Mouse (Mus musculus) mesoderm, embryonic 11.5 days (tissue): ENCODE results near the gene Rab35.

Source experiments
- DNase-seq: peaks from one replicate; pipeline ENCODE4 v3.0.0-alpha.2; 2012; ENCODE audit warnings: low read depth, low spot score

Rab35 gene

GRCm38 (mm10) chr5:115649699-115650098, 18.0 kb downstream of the Rab35 start:
- no peak for DNase-seq

- DNase-seq: no peak
Measured at GRCm38 (mm10) chr5:115650885-115651284, 19.2 kb downstream of the Rab35 start.

GRCm38 (mm10) chr5:115651821-115652220, 20.1 kb downstream of the Rab35 start:
- DNase-seq: no peak

GRCm38 (mm10) chr5:115652681-115653575, 21.2 kb downstream of the Rab35 start:
- DNase-seq: peak; percentile 98

DNA sequence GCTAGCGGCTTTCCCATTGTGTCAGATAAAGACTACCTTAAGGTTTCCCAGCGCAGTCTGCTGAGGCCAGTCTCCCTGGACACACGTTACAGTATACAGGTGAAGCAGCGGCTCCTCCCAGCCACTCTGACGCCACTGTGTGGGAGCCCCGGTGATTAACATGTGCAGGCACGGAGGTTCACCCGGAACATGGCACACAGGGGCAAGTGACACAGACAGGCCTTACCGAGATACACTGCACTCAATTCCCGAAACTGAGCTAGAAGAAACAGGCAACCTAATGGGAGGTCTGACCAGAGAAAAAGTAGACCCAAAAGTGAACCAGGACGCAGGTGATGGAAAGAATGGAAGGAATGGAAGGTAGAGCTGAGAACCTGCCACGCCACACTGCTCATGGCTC, 22.1 kb downstream of the Rab35 start:
- DNase-seq: no peak

DNA sequence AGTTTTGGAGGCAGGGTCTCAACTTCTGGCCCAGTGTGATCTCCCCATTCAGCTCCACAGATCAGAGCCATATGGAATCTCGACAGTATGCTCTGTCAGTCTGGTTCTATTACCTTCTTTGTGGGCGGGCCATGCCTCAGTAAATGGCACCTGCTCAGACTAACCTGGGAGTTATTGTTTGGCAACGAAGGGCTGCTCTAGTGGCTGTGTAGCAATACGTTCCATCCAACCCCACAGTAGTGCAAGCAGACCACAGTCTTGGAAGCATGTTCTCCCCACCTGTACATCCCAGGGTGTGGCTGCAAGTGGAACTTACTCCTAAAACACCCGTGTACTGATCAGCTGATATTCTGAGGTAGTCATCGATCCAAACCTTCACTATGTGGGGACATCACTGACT, 25.0 kb downstream of the Rab35 start:
- DNase-seq: no peak

GRCm38 (mm10) chr5:115657234-115657633, 25.5 kb downstream of the Rab35 start:
- no peak for DNase-seq

GRCm38 (mm10) chr5:115658352-115658751, 26.6 kb downstream of the Rab35 start:
- no peak for DNase-seq

- no peak for DNase-seq
Measured at GRCm38 (mm10) chr5:115662658-115663057, 30.9 kb downstream of the Rab35 start.

- no peak for DNase-seq
Measured at GRCm38 (mm10) chr5:115666366-115667065, 34.8 kb downstream of the Rab35 start.

GRCm38 (mm10) chr5:115667210-115667609, 35.5 kb downstream of the Rab35 start:
- DNase-seq: no peak

GRCm38 (mm10) chr5:115667894-115668293, 36.2 kb downstream of the Rab35 start:
- DNase-seq: no peak

GRCm38 (mm10) chr5:115668986-115669385, 37.3 kb downstream of the Rab35 start:
- no peak for DNase-seq

DNA sequence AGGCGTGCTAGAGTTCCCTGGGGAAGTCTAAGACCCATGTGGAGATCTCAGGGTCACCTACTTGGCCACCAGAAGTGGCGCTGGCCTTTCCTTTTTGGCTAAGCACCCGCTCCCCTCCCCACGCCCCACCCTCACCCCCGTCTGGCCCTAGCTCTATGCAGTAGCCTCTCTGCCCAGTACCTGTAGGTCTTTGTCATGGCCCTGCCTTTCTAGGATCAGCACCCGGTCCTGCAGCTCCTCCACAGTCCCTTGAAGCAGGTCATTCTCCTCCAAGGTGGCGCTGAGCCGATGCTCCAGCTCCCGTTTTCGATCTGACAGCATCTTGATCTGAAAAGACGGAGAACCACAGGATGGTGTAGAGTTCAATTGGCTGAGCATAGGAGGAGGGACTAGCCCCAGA, 38.3 kb downstream of the Rab35 start:
- DNase-seq: no peak

- DNase-seq: no peak
Measured at GRCm38 (mm10) chr5:115670406-115670805, 38.7 kb downstream of the Rab35 start.

DNA sequence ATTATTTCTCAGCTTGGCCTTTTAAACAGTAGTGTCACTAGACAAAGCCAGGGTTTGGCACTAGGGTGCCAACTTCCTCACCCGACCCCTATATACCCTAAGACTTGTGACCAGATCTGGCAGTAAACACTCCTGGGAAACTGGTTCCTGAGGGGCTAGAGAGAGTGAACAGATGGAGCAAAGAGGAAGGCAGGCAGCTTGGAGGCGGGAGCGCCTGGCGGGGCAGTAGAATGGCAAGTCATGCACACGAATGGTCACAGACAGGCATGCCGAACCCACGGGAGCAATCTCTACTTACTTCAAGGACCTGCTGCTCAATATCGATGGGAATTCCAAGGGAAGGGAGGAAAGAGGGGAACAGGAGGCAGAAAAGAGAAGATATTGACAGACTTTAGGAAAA, 40.1 kb downstream of the Rab35 start:
- DNase-seq: no peak

GRCm38 (mm10) chr5:115685126-115685525, 53.4 kb downstream of the Rab35 start:
- no peak for DNase-seq

DNA sequence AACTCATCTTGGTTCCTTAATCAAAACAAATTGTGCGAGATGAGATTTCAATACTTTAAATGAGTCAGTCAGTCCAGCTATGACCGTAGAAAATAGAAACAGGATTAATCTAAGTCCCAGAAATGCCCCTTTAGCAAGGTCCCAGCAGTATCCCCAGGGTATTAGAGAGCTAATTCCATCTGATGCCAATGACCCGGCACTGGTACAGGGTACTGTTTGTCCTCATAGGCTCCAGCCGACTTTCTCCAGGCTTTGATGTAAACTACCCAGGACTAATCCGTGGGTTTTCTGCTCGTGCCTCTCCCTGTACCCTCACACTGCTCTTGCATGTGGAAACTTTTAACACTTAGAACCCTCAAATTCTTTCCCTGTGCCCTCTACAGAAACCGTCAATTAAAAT, 55.0 kb downstream of the Rab35 start:
- DNase-seq: no peak

- no peak for DNase-seq
Measured at GRCm38 (mm10) chr5:115693271-115693670, 61.6 kb downstream of the Rab35 start.

DNA sequence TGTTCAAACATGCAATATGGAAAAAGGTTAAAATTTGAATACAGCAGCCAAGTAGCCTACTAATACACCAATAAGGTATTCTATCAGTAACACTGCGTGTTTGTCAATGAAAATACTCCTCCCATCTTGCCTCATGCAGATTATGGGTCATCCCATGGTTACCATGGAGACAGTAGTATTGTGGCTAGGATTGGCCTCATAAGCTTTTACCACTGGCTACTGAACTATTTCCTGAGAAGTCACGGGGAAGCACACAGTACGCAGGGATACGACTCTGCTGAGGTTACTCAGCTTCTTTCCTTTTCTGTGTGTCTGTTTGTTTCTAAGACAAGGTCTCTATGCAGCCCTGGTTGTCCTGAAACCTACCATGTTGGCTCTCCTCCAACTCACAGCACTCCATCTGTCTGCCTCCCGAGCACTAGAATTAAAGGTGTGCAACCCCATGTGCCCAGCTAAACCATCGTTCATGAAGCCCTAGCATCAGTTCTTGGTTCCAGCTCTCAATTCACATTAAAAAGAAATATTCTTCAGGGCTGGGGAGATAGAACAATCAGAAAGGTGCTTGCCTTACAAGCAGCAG, 63.6 kb downstream of the Rab35 start:
- no peak for DNase-seq

GRCm38 (mm10) chr5:115696811-115697210, 65.1 kb downstream of the Rab35 start:
- no peak for DNase-seq
